Mouse (Mus musculus): ENCODE measurements at regions not wholly inside any gene's neighbourhood (a gene's known extent, or its start where the extent isn't known, plus 50 kb on each side); places are given as distances from the start of the nearest gene placed in this dataset.
"Not testable (repeated sequence)": the region's sequence is repeated elsewhere in the genome, so short reads cannot be mapped to it uniquely, and the experiment has no call there.

DNA sequence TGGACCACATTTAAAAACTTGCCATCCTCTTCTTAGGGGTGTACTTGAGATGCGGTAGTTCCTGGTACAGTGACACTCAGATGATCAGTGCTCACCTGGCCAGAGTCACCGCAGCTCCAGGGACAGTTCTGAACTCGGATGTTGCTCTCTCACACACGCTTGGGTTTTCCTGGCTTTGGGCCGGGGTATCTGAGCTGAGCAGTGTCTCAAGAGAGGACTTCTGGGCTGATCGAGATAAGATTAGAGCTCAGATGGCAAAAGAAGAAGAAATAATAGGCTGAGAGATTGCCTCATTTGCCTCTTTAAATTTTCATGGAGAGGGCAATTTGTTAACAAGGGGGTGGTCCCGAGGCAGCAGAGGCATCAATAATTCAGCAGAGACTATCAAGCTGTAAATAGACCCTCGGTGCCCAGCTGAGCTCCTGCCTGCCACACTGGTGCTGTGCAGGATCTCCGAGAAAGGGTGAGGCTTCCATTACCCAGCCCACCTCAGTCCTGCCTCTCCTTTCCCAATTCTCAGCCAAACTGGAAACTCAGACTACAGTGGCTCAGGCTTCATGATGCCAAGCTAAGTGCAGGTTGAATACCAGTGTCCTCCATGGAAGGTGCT lies 133.7 kb downstream of the Tsen15 start:
- DNase-seq (ENCODE audit: low read depth, low spot score): no peak

GRCm38 (mm10) chr1:152241026-152241425 lies 145.5 kb downstream of the Tsen15 start:
- no peak for DNase-seq (ENCODE audit: low read depth, low spot score)

- no peak for DNase-seq (ENCODE audit: low read depth, low spot score)
Observed at GRCm38 (mm10) chr1:152239376-152239775, 147.1 kb downstream of the Tsen15 start.

DNA sequence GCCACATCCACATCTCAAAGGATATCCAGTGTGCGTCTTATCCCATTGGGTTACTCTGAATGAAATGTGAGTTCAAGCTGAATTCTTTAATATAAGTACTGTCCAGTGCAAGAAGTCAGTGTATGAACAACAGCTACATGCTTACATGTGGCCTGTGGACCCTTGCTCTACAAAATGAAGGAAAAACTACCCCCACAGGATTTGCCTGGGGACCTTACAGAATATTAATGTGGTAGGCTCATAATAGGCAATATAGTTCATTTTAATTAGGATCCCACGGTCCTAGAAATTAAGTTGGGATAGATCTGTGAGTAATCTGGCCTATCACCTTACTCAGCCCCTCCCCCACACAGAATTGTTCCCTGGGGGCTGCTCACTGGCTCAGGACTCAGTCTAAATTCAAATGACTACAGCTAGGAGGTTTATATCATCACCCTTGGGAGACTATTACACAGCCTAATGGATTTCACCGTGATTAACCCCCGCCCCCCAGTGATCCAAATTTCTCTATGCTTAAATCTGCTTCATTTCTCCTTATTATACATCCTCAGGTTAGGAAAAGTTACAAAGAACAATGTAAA lies 145.4 kb upstream of the 1700025G04Rik start:
- no peak for DNase-seq (ENCODE audit: low read depth, low spot score)

DNA sequence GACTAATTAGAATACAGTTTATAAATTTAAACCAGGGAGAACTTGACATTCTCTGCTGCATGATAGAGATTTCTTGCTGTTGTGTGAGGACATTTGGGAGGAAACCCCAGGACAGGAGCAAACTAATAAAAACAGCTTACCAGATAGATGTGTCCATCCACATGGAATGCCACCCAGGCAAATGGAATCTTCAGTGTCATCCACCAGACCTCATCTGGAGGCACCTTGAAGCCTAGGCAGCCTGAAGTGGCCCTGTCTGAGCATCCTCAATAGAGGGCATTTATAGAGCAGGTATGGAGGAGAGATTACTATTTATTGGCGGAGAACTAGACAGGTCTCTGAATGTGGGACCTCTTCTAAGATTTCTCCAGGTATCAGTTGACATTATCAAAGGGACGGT lies 144.8 kb upstream of the 1700025G04Rik start:
- no peak for DNase-seq (ENCODE audit: low read depth, low spot score)

DNA sequence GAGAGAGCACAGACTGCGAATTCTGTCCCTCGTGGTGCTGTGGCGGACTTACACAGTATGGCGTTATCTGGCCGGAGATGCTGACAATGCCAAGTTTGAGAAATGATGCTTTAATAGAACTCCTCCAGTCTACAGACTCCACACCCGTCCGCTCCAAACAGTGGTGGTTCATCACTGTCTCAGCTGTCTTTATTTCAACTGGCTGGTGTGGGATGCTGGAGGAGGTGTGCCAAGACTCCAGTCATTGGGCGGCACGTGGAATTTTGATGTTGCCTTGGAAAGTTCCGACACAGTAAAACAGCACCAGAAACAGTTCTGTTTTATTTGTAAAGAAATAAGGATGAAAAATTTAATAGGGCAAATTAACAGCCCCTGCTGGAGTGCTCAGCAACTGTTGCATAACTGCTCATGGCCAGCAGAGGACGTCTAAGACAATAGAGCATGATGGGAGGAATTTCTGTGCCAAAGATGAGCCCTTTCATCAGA lies 141.8 kb upstream of the 1700025G04Rik start:
- no peak for DNase-seq (ENCODE audit: low read depth, low spot score)

DNA sequence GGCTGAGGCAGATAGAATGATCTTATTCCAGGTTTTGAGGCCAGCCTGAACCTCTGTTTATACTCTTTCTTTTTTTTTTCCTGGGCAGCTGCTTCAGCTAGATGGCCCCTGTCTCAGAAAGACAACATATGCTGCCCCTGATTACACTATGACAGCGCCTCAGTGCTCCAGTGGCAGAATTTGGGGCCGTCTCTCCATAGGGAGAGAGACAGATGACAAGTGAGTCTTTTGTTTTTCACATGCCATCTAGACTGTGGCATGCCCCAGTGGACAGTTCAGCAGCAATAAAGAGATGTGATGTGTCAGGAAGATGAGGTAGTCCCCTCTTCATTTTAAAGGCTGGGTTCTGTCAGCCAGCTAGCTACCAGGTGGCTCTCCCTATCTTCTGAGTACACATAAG lies 139.8 kb upstream of the 1700025G04Rik start:
- no peak for DNase-seq (ENCODE audit: low read depth, low spot score)

GRCm38 (mm10) chr1:152226049-152226448 lies 136.1 kb upstream of the 1700025G04Rik start:
- DNase-seq (ENCODE audit: low read depth, low spot score): no peak

DNA sequence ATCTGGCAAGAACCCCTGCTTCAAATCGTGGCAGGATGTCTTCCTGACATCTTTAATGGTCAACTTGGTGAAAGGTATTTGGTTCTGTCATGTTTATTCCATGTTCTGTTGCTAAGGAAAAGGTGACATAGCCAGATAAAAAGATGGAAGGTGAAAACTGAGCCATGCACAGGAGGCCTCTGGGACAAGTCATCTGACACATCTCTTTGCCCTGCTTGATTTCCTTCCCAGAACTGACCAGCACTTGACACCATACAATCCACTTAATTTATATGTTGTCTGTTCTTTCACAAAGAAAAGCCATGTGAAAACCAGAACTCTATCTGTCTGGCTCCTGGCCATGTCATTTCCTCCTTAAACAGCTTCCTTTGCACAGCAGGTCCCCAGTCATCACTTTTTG lies 133.7 kb upstream of the 1700025G04Rik start:
- no peak for DNase-seq (ENCODE audit: low read depth, low spot score)

DNA sequence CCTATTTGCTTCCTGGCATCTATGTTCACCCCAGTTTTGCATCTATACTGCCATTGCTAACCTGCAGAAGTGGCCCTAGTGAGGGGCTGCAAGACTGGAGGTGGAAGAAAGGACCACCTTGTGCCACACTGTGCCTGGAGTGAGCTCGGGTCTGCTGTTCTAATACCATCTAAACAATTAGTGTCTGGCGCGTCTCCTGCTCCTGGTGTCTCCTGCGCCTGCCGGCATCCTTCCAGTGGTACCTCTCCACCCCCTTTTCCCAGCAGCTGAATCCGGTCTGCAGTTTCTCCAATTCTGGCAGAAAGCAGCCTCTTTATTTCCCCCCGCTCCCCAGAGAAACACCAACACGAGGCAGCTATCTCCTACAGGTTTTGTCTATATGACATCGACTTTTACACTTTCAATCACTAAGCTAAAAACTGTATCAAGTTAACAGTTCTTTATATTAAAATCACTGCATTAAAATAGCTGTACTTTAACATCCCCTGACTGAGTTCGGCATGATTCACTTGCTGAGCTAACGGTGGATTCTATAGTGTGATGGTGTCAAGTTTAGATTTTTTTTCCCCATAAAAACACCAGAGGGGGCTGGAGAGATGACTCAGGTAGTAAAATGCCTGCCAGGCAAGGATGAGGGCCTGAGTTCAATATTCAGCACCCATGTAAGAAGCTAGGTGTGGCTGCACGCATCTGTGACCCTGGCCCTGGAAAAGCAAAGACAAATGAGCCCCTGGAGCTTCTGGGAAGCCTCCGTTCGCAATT lies 131.1 kb upstream of the 1700025G04Rik start:
- DNase-seq (ENCODE audit: low read depth, low spot score): no peak

GRCm38 (mm10) chr1:152219752-152220151 lies 129.8 kb upstream of the 1700025G04Rik start:
- DNase-seq (ENCODE audit: low read depth, low spot score): not testable (repeated sequence)

DNA sequence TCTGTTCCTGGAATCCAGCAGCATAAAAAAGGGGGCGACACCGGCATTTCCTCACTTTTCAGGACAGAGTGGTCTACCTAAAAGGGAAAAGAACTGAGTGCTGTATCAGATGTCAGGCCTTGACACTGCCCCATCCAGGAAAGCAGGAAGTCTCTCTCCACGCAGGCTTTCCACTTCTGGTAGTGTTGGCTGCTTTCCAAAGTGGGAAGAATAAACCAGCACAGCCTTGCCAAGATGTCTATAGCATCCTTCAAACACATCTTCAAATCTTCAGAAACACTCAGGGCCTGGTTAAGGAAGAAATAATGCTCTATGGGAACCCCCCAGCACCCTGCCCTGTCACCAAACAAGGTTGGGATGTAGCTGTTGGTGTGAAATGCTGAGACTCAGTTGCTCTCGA lies 127.5 kb upstream of the 1700025G04Rik start:
- DNase-seq (ENCODE audit: low read depth, low spot score): no peak

DNA sequence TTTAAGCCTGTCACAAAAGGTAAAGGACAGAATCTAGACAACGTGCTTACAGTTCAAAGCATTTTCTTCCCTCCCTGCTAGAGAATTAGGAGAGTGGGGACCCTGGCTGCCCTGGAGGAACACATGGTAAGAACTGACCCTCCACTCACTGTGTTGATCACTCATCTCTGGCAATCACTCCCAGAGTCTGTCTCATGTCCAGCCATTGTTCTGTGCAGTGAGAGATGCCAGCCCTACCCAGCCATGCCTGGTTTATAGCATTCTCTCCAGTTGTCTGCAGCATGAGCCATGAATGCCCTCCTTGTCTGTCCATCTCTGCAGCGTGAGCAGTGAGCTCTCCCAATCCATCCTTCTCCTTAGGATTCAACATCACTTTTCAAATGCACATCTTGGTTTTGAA lies 124.5 kb upstream of the 1700025G04Rik start:
- no peak for DNase-seq (ENCODE audit: low read depth, low spot score)

DNA sequence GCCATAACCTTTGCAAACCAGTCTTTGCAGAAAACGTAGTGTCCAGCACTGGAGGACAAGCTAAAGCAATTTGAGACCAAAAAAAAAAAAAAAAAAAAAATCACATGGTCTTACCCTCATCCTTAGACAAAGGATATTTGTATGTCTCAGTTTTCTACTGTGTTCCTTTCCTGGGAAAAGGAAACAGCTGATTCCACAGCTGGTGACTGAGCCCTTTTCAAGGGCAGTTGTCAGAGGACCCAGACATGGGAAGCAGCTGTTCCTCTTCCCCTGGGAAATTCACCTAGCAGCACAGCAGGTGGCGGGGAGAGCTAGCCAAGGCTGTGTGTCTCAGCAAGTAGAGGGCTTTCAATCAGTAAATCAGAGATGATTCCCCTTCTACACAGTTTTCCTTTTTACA lies 113.3 kb upstream of the 1700025G04Rik start:
- no peak for DNase-seq (ENCODE audit: low read depth, low spot score)

- DNase-seq (ENCODE audit: low read depth, low spot score): no peak
Observed at GRCm38 (mm10) chr1:152188700-152189099, 98.8 kb upstream of the 1700025G04Rik start.

DNA sequence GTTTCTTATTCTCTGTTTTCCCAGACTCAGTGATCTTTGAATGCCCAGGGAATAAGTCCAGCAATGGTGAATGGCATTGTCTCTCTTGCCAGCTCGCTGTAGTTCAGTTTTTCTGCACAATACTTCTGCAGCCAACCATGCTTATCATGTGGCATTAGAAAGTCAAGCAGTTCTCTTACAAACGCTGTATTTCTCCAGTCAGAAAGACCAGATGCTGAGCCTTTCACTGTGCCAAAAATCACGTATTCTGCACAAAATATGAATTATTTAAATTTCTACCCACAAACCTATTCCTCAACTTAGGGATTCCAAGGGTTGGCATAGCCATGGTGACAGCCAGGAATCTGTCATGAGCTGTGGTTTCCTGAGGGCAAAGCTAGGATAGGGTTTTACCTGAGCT lies 95.0 kb upstream of the 1700025G04Rik start:
- no peak for DNase-seq (ENCODE audit: low read depth, low spot score)

GRCm38 (mm10) chr1:152176267-152176970 lies 86.5 kb upstream of the 1700025G04Rik start:
- DNase-seq (ENCODE audit: low read depth, low spot score): no peak

DNA sequence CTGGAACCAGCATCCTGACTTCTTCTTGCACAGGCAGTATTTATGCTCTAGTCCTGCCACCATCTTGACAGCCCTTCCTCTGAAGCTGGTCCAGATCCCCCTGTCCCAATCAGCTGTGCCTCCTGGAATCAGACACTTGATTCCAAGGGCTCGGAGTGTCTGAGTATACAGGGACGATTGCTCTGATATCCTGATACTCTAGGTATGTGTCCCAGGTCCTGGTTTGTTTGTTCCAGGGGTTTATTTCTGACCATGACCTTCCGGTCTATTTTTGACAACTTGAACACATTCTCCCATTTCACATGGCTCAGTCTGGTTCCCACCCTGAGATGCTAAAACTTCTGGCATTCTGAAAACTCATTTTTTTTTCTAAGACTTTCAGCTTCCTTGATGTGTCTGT lies 85.8 kb upstream of the 1700025G04Rik start:
- no peak for DNase-seq (ENCODE audit: low read depth, low spot score)

DNA sequence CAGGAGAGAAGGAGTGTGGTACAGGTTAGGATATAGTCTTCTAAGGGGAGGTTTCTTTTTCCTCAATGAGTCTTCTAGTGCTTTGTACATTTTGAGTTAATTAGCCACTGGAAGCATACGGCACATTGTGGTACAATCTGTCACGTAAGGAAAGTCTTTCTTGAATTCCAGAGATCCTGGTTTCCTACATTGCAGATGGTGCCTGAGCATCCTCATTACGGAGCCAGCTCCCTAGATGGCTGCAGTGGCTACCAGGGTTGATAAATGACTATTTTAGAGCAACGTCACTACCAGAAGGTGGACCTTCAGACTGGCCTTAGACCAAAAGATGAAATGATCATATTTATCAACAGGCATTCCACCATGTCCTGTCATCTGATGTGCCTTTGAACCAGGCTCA lies 84.5 kb upstream of the 1700025G04Rik start:
- DNase-seq (ENCODE audit: low read depth, low spot score): no peak

DNA sequence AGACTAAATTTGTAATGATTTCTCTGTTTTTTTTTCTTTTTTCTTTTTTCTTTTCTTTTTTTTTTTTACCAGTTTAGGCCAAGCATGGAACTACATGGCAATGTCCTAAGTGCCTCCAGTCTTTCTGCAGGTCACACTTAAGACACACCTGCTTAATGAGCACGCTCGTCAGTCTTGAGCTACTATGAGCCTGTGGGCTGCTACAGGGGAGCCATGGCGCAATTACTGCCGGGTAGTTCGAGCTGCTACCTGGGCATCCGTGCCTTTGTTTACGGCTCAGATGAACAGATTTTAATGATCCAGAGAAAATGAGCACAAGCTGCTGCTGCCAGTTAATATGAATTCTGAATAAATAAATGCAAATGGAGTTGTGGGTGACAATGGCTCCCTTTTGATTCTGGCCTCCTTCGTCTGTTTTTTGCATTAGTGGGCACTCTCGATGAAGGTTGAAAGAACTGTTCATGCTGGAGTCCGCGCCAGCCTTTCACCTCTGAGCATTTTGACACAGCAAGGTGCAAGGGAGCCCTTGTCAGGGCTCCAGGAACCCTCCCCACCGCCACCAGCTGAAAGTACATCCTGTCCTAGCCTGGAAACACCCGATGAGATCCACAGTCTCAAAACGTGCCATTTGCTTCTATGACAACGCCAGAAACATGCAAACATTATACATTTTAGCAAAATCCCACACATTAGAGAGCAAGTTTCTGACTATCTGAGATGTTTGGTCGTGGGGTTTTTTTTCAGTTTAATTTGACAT lies 81.3 kb upstream of the 1700025G04Rik start:
- DNase-seq (ENCODE audit: low read depth, low spot score): no peak

GRCm38 (mm10) chr1:152170583-152170982 lies 80.7 kb upstream of the 1700025G04Rik start:
- DNase-seq (ENCODE audit: low read depth, low spot score): no peak

DNA sequence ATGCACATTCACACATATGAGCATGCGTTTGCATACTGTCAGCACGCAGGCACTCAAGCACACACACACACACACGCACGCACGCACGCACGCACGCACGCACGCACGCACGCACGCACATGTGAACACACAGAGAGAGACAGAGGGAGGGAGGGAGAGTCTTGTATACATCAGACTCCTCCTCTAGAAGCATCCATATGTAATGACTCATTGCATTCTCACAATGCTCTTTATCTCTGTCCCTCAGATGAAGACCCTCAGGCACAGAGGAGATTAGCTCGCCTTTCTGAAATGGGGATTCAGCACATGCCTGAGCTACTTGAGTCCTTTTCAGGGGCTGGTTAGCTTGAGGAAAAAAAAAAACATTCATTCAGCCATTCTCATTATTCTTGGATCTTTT lies 79.6 kb upstream of the 1700025G04Rik start:
- no peak for DNase-seq (ENCODE audit: low read depth, low spot score)
